26 mouse cellular contexts compared by ENCODE assay signal in the genomic region with DNA sequence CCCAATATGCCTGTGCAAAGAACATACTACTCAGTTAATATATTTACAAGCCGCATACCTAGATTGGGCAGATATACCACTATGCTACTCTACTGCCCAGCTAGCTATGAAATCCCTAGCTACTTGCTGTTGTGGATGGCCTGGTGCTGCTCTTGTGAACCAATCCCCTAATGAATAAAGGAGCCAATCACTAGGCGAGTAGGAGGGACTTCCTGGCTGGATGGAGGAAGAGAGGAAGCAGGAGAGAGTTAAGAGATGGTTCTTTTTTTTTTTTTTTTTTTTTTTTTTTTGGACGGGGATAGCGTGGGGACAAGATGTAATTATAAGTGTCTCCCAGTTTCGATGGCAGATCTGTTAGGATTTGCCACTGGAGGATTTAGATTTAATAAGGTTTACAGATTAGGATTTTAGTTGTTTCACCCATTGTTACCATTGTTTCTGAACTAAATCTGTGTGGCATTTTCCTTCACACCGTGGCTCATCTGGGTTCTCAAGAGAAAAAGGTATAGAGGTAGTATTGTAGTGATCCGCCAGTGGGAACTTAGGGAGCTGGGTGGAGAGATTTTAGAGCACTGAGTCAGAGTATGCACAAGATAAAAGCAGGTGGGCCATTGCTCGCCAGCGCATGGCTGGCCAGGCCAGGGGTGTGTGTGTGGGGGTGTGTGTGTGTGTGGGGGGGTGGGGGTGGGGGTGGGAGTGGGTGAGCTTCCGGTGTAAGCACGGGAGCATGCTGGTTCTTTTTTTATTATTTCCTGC. TPM values are rescaled to one million over a fixed set of nuclear protein-coding genes. Genes with fewer than 3 reads are reported as not detected.
DNase-seq lines count a peak whose midpoint lies in the region; ATAC-seq and TF ChIP-seq lines count a peak whose summit lies in the region.
"Had no signal": no experiment of that assay in that cellular context is flagged by ENCODE, and none has a peak within 500 bp of the region (broad histone marks: within the 10 kb centered on the region; RNA-seq: fewer than 3 reads in every experiment).

No protein-coding gene starts in this region.

- H3K4me1 ChIP-seq in heart, embryonic 10.5 days = peaks cover 21% of the 10 kb centered on the region
- H3K4me1 ChIP-seq in heart, embryonic 11.5 days (ENCODE audit: control insufficient read depth, insufficient read depth, low read length) = 0 out of 2 replicates have a peak, but pooled peaks cover 14% of the 10 kb centered on the region
- H3K4me1 ChIP-seq in midbrain, embryonic 11.5 days (ENCODE audit: control insufficient read depth, insufficient read depth, low read length) = no peaks in the 10 kb centered on the region
- peaks cover 25% of the 10 kb centered on the region for H3K4me1 ChIP-seq in midbrain, embryonic 10.5 days
- H3K4me1 ChIP-seq in ES-E14 (ENCODE audit: control insufficient read depth in 2 of 2, insufficient read depth in 2 of 2, low read length in 2 of 2, poor library complexity in 1 of 2) = peaks cover 5 to 6% of the 10 kb centered on the region in 2 experiments; a peak in 3 of 4 replicates
- H3K4me1 ChIP-seq in stomach, embryonic 14.5 days (ENCODE audit: control insufficient read depth, insufficient read depth, low read length) = 0 out of 2 replicates have a peak, but pooled peaks cover 6% of the 10 kb centered on the region
- H3K4me1 ChIP-seq: embryonic facial prominence, embryonic 12.5 days; liver, embryonic 15.5 days had no signal

- no peak overlapping the region for H3K4me3 ChIP-seq in heart, embryonic 10.5 days
- H3K4me3 ChIP-seq in heart, embryonic 11.5 days (ENCODE audit: low read depth, low read length) = no peak overlapping the region
- no peak overlapping the region for H3K4me3 ChIP-seq in midbrain, embryonic 11.5 days (ENCODE audit: low read depth, low read length)
- H3K4me3 ChIP-seq in midbrain, embryonic 10.5 days = no peak overlapping the region
- peak overlapping the region; percentile 45 to 67 for H3K4me3 ChIP-seq in ES-E14 (ENCODE audit: insufficient read depth in 1 of 2, low read depth in 1 of 2, low read length in 2 of 2, poor library complexity in 1 of 2, severe bottlenecking in 1 of 2)
- no peak overlapping the region for H3K4me3 ChIP-seq in stomach, embryonic 14.5 days (ENCODE audit: low read depth, low read length)
- H3K4me3 ChIP-seq: embryonic facial prominence, embryonic 12.5 days; forebrain, embryonic 12.5 days; heart, embryonic 12.5 days; limb, embryonic 13.5 days; liver, embryonic 15.5 days; myocyte had no signal

- H3K27me3 ChIP-seq in heart, embryonic 10.5 days (ENCODE audit: insufficient read depth, poor library complexity, severe bottlenecking) = no peaks in the 10 kb centered on the region
- no peaks in the 10 kb centered on the region for H3K27me3 ChIP-seq in heart, embryonic 11.5 days (ENCODE audit: control insufficient read depth, insufficient read depth, low read length)
- H3K27me3 ChIP-seq in midbrain, embryonic 11.5 days (ENCODE audit: control insufficient read depth, insufficient read depth, low read length) = no peaks in the 10 kb centered on the region
- H3K27me3 ChIP-seq in midbrain, embryonic 10.5 days (ENCODE audit: low read depth, poor library complexity, severe bottlenecking) = no peaks in the 10 kb centered on the region
- no peaks in the 10 kb centered on the region for H3K27me3 ChIP-seq in stomach, embryonic 14.5 days (ENCODE audit: control insufficient read depth, insufficient read depth, low read length)
- H3K27me3 ChIP-seq: embryonic facial prominence, embryonic 12.5 days; forebrain, embryonic 12.5 days; heart, embryonic 12.5 days; limb, embryonic 13.5 days; liver, embryonic 15.5 days had no signal

- no peak overlapping the region for H3K27ac ChIP-seq in heart, embryonic 10.5 days
- no peak overlapping the region for H3K27ac ChIP-seq in heart, embryonic 11.5 days (ENCODE audit: low read depth, low read length)
- no peak overlapping the region for H3K27ac ChIP-seq in midbrain, embryonic 11.5 days (ENCODE audit: low read depth, low read length)
- no peak overlapping the region for H3K27ac ChIP-seq in midbrain, embryonic 10.5 days (replicated peaks)
- peak overlapping the region; percentile 63; the same call in 1 of the 2 replicates for H3K27ac ChIP-seq in ES-E14 (ENCODE audit: insufficient read depth, low read depth, low read length, poor library complexity, severe bottlenecking)
- no peak overlapping the region for H3K27ac ChIP-seq in stomach, embryonic 14.5 days (ENCODE audit: low read length)
- H3K27ac ChIP-seq: embryonic facial prominence, embryonic 12.5 days; forebrain, embryonic 12.5 days; kidney, postnatal 0 days; limb, embryonic 13.5 days; liver, embryonic 15.5 days had no signal

- H3K9ac ChIP-seq in heart, embryonic 11.5 days (ENCODE audit: low read depth, low read length) = no peak overlapping the region
- no peak overlapping the region for H3K9ac ChIP-seq in midbrain, embryonic 11.5 days (ENCODE audit: low read length)
- H3K9ac ChIP-seq in ES-E14 (ENCODE audit: insufficient read depth, low read depth, low read length, poor library complexity, severe bottlenecking) = peak overlapping the region; percentile 74; the same call in 1 of the 2 replicates
- H3K9ac ChIP-seq in stomach, embryonic 14.5 days (replicated peaks; ENCODE audit: low read depth, low read length) = no peak overlapping the region
- H3K9ac ChIP-seq: embryonic facial prominence, embryonic 12.5 days; forebrain, embryonic 12.5 days; heart, embryonic 12.5 days; limb, embryonic 13.5 days; liver, embryonic 15.5 days had no signal

- H3K9me3 ChIP-seq in heart, embryonic 10.5 days = no peaks in the 10 kb centered on the region
- no peaks in the 10 kb centered on the region for H3K9me3 ChIP-seq in heart, embryonic 11.5 days (replicated peaks; ENCODE audit: control insufficient read depth, low read length)
- no peaks in the 10 kb centered on the region for H3K9me3 ChIP-seq in midbrain, embryonic 11.5 days (ENCODE audit: control insufficient read depth, low read length)
- no peaks in the 10 kb centered on the region for H3K9me3 ChIP-seq in midbrain, embryonic 10.5 days (replicated peaks)
- H3K9me3 ChIP-seq in ES-E14 (ENCODE audit: control insufficient read depth, insufficient read depth, low read depth, low read length) = no peaks in the 10 kb centered on the region
- H3K9me3 ChIP-seq in stomach, embryonic 14.5 days (ENCODE audit: control insufficient read depth, low read depth, low read length) = no peaks in the 10 kb centered on the region
- H3K9me3 ChIP-seq: embryonic facial prominence, embryonic 12.5 days; forebrain, embryonic 12.5 days; heart, embryonic 12.5 days; limb, embryonic 13.5 days; liver, embryonic 15.5 days had no signal

- H3K36me3 ChIP-seq in heart, embryonic 10.5 days = no peaks in the 10 kb centered on the region
- no peaks in the 10 kb centered on the region for H3K36me3 ChIP-seq in heart, embryonic 11.5 days (ENCODE audit: control insufficient read depth, insufficient read depth, low read length)
- H3K36me3 ChIP-seq in midbrain, embryonic 11.5 days (ENCODE audit: control insufficient read depth, insufficient read depth, low read length) = no peaks in the 10 kb centered on the region
- H3K36me3 ChIP-seq in midbrain, embryonic 10.5 days = no peaks in the 10 kb centered on the region
- no peaks in the 10 kb centered on the region for H3K36me3 ChIP-seq in ES-E14 (ENCODE audit: control insufficient read depth, insufficient read depth, low read length, poor library complexity, severe bottlenecking)
- no peaks in the 10 kb centered on the region for H3K36me3 ChIP-seq in stomach, embryonic 14.5 days (ENCODE audit: control insufficient read depth, insufficient read depth, low read length)
- H3K36me3 ChIP-seq: embryonic facial prominence, embryonic 12.5 days; forebrain, embryonic 12.5 days; heart, embryonic 12.5 days; limb, embryonic 13.5 days; liver, embryonic 15.5 days had no signal

- DNase-seq in heart, embryonic 10.5 days (ENCODE audit: low spot score) = peak; percentile 45
- peak; percentile 59 for DNase-seq in midbrain, embryonic 11.5 days (ENCODE audit: low spot score, missing footprints)
- no peak for DNase-seq in midbrain, embryonic 10.5 days (ENCODE audit: low spot score)
- DNase-seq in ES-E14 (ENCODE audit: low read depth, low spot score) = no peak
- no peak for DNase-seq in retina, postnatal 1 day
- no peak for DNase-seq in left cerebral cortex, postnatal 14 days (ENCODE audit: low spot score in 2 of 2)
- DNase-seq: adrenal gland, adult 2 months; cerebellum, adult 11-12 months; cerebellum, postnatal 14 days; heart, postnatal 10 days; kidney, adult 2 months; layer of hippocampus, postnatal 36 days; lung, postnatal 4 days; thymus, adult 2 months; thymus, postnatal 4 days had no signal

- WGBS in heart, embryonic 10.5 days = 82% methylated on average over 11 of the region's 11 CpGs
- 82% methylated on average over 11 of the region's 11 CpGs for WGBS in heart, embryonic 11.5 days (ENCODE audit: insufficient replicate concordance)
- WGBS in midbrain, embryonic 11.5 days = 86% methylated on average over 11 of the region's 11 CpGs
- WGBS in midbrain, embryonic 10.5 days = 92% methylated on average over 11 of the region's 11 CpGs
- 84% methylated on average over 11 of the region's 11 CpGs for WGBS in stomach, embryonic 14.5 days

- intact Hi-C loops in left cerebral cortex, postnatal 14 days (cut with DNase I) = no loop called here

- in situ Hi-C loops in ES-E14 (cut with MboI; ENCODE audit: low sequenced_read_pairs in 2 of 2, unreplicated experiment in 2 of 2) = no loop called here

- ATAC-seq in heart, embryonic 11.5 days (replicated peaks; ENCODE audit: insufficient number of reproducible peaks, low FRiP score, low TSS enrichment) = no peak
- no peak for ATAC-seq in midbrain, embryonic 11.5 days (ENCODE audit: low FRiP score)
- 0 out of 2 replicates have a peak, but pooled peaks have one; percentile 33 for ATAC-seq in stomach, embryonic 14.5 days (ENCODE audit: insufficient number of reproducible peaks, insufficient read depth, low FRiP score, low read depth)
- ATAC-seq: CD4-positive, CD25-positive, alpha-beta regulatory T cell, adult 4 months; midbrain, embryonic 16.5 days had no signal

- no peak overlapping the region for H3K4me2 ChIP-seq in heart, embryonic 11.5 days
- no peak overlapping the region for H3K4me2 ChIP-seq in midbrain, embryonic 11.5 days
- no peak overlapping the region for H3K4me2 ChIP-seq in stomach, embryonic 14.5 days (replicated peaks; ENCODE audit: low read depth, low read length)
- H3K4me2 ChIP-seq: embryonic facial prominence, embryonic 12.5 days; forebrain, embryonic 12.5 days; heart, embryonic 12.5 days; limb, embryonic 13.5 days; liver, embryonic 15.5 days had no signal

TF ChIP-seq in ES-E14, 5 proteins besides CTCF, POLR2A, EP300 and RAD21 (continues in another document):
- no peak for TF ChIP-seq ZC3H11A (IDR thresholded peaks at IDR 0.05; ENCODE audit: borderline replicate concordance, low read depth, low read length)

RNA-seq across cellular contexts. Expression of a gene that starts 55.1 kb away (rescaled TPM):
- 12.7 and 17.0 TPM in 2 replicates for polyA plus RNA-seq in heart, embryonic 10.5 days (2016; fragmentation: Nextera tagmentation; extraction: Ambion mirVana)
- polyA plus RNA-seq in heart, embryonic 11.5 days (2014; fragmentation: Nextera tagmentation; extraction: Ambion mirVana) = 10.1 and 11.0 TPM in 2 replicates
- polyA plus RNA-seq in midbrain, embryonic 11.5 days (2014; fragmentation: Nextera tagmentation; extraction: Ambion mirVana) = 4.9 and 5.0 TPM in 2 replicates
- 9.1 and 9.7 TPM in 2 replicates for polyA plus RNA-seq in midbrain, embryonic 10.5 days (2016; fragmentation: Nextera tagmentation; extraction: Ambion mirVana)
- total RNA-seq in ES-E14 (2012; rRNA removed) = 111 and 133 TPM in 2 replicates
- polyA plus RNA-seq in stomach, embryonic 14.5 days (2014; fragmentation: Nextera tagmentation; extraction: Ambion mirVana) = 29.7 and 31.2 TPM in 2 replicates
- 10 to 100 TPM; 37.5 to 40.8 TPM for total RNA-seq in left cerebral cortex, postnatal 14 days (2021)

Comparison
In these comparisons a context has a peak if more than half of its experiments do, and no peak if none do; other contexts are left out.
1. DNase-seq: peak in heart, embryonic 10.5 days (single experiment) and midbrain, embryonic 11.5 days (single experiment); none in midbrain, embryonic 10.5 days (single experiment), ES-E14 (single experiment), retina, postnatal 1 day (single experiment) and left cerebral cortex, postnatal 14 days (0 of 2).
2. H3K4me3 ChIP-seq: peak in ES-E14 (2 of 2); none in heart, embryonic 10.5 days (single experiment), heart, embryonic 11.5 days (single experiment), midbrain, embryonic 11.5 days (single experiment), midbrain, embryonic 10.5 days (single experiment) and stomach, embryonic 14.5 days (single experiment).